Mouse (Mus musculus): ENCODE results near the gene Memo1.
"Not testable (repeated sequence)": the region's sequence is repeated elsewhere in the genome, so short reads cannot be mapped to it uniquely, and the experiment has no call there.

Memo1 gene

DNA sequence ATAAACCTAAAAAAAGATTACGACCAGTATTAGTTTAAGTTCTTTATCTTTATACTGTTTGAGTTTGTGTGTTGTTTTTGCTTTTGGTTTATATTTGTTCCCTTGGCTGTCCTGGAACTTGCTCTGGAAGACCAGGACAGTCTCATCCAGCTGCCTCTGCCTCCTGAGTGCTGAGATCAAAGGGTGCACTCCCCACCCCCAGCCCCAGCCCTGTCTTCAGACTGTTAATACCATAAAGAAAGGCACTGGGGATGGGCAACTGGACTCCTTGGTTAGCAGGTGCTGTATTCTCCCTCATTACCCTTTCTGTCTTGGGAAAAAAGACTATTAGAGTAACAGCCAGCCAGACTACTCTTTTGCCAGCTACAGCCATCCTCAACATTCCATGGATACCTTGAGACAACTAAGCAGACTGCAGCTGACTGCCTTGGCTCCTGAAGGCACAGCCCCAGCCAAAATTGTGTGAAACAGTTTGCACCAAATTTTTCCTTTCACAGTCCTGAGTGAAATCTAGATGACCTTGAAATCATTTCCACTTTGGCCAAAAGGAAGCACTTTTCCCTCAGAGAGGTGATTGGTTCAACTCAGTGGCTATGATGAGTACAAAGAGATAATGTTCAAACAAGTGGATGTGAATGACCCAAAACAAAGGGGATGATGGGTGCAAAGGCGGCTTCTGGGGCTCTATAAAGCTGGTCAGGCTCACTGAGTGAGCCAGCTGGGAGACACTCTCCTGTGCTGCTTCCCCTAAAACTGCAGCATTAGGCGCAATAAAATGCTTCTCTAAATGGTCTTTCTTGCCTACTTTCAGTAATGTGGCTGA, 30.8 kb downstream of the Memo1 start:
- no peak for DNase-seq (ENCODE audit: low read depth, low spot score)

DNA sequence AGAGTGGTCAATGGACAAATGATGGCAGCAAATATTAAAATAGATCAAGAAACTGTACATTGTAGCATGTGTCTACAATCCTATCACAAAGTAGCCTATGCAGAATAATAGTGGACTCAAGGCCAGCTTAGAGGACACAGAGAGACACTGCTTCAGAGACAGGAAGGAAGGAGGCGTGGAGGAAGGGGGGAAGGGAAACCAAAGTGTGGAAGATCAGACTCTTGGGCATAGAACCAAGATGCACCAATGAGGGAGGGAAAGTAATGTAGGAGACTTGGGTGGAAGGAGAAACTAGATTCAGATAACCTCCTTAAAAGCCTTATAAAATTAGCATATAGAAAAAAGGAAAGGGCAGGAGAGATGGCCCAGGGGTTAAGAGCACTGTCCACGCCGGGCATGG, 32.9 kb downstream of the Memo1 start:
- no peak for DNase-seq (ENCODE audit: low read depth, low spot score)

DNA sequence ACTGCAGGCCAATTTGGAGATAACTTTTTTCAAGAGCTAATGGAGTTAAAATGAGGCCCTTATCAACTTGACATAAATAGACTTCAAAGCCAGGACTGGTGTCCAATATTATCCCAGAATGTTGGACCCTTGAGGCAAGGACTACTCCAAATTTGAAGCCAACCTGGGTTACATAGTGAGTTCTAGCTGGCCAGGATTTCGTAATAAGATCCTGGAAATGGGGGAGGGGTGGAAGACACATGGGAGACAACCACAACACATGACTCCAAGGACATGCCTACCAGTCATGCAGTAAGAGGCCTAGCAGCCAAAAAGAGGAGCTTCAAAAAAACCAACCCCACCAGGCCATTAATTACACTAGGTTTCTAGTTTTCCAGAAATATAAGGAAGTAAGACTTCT, 50.0 kb downstream of the Memo1 start:
- no peak for DNase-seq (ENCODE audit: low read depth, low spot score)

DNA sequence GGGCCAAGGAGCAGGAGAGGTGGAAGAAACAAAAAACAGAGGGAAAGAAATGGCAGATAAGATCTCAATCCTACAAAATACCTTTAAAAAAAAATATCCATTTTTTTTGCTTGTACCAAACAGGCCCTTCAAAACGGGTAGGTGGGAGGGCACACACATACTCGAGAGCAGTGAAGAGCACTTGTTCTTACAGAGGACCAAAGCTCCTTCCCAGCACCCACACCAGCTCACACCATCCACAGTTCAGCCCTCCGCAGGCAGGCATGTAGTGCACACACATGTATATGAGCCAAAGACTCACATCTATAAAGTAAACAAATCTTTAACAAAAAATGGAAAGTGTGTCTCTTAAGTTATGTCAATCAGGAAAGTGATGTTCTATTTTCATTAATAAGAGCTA, 52.5 kb downstream of the Memo1 start:
- no peak for DNase-seq (ENCODE audit: low read depth, low spot score)

DNA sequence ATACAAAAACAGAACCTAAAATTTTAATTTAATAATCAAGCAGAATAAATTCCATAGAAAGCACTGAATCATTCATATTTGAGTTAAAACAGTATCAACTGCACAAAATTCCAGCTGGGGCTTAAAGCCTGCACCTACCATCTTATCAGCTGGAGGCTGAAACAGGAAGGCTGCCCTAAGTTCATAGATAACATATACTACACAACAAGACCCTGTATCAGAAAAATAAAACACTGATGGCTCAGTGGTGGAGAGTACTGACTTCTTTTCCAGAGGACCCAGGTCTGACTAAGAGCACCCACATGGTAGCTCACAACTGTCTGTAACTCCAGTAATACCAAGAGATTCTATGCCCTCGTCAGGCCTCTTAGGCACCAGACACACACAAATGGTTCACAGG, 55.0 kb downstream of the Memo1 start:
- DNase-seq (ENCODE audit: low read depth, low spot score) = no peak

DNA sequence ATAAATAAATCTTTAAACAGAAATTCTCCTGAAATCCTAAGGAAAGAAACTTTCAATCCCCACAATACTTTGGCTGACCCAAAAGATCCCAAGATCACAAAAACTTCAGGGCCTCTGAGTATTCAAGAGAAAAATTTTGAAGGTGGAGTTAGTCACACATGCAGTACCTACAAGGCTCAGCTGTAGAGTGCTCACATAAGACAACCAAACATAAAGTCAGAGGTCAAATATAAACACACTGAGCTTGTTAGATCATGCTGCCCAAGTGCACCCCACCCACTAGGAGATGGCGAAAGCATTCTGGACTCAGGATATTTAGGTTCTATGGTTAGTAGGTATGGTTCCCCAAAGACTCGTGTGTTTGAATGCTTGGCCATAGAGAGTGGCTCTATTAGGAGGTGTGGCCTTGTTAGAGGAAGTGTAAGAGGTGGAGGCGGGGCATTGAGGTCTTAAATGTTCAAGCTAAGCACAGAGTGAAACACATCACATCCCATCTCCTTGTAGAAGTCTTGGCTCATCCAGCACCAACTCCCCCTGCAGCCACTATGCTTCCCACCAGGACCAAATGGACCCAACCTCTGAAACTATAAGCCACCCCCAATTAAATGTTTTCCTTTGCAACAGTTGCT, 67.1 kb downstream of the Memo1 start:
- no peak for DNase-seq (ENCODE audit: low read depth, low spot score)

DNA sequence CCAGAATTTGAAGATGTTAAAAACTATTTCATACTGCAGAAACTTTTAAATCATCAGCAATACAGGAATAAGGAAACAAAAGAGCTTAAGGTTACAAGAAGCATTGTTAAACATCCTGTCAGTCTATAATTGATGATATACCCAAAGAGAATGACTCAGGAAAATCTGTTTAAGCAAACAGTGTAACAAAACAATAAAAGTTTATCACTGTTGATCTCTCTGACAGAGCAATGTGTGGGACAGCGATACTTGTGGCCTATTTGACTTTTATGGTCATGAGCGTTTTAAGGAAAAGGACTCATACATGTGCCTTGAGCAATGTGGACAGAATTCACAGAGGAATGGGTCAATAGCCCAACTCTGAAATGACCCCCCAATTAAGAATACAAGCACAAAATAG, 78.0 kb downstream of the Memo1 start:
- DNase-seq (ENCODE audit: low read depth, low spot score) = no peak

DNA sequence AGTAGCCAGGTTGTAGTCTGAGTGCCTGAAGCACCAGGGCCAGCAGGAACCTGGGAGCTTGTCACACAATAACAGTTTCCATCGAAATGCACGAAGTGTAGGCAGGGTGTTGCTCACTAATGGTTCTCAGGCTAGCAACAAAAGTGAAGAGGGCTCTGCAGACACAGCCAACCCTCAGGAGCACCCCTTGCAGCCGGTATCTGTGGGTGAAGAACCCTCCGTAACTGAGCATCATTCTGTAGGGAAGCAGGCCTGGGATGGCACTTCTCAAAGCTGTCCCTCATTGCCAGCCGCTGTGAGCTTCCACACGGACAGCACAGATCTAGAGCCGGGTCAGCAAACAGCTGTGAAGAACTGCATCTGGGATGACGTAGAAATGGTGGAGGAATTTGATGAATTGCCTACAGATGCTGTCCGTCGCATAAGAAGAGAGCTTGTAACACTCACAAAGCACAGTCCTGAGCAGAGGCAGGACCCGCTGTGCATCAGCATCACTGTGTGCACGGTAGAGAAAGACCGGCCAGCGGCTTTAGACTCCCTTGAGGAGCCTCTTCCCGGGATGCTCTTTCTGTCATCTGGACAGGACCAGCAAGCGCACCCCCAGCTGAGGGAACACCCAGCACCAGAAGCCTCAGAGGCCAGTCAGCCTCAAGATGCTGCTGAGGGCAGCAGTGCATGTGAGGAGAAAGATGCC, 82.3 kb downstream of the Memo1 start:
- not testable (repeated sequence) for DNase-seq (ENCODE audit: low read depth, low spot score)

DNA sequence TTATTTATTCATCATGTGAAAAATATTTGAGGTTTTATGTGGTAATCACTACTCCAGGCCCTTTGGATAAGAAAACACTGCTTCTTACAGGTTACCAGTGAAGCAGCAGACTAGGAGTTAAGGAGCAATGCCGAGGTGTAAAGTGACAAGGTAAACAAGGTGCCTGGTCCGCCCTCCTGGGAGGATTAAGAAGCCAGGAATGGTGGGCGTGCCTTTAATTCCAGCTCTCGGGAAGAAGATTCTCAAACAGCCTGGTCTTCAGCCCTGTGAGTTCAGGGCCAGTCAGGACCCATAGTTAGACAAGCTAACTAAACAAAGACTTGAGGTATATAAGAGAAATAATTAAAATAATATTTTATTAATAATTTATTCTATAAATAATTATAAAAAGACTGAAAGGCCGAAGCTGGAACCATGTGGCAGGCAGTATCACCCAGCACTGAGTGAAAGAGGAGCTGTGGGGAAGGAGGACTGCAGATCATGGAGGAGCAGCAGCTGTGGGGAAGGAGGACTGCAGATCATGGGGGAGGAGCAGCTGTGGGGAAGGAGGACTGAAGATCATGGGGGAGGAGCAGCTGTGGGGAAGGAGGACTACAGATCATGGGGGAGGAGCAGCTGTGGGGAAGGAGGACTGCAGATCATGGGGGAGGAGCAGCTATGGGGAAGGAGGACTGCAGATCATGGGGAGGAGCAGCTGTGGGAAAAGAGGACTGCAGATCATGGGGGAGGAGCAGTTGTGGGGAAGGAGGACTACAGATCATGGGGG, 86.0 kb downstream of the Memo1 start:
- DNase-seq (ENCODE audit: low read depth, low spot score) = no peak

DNA sequence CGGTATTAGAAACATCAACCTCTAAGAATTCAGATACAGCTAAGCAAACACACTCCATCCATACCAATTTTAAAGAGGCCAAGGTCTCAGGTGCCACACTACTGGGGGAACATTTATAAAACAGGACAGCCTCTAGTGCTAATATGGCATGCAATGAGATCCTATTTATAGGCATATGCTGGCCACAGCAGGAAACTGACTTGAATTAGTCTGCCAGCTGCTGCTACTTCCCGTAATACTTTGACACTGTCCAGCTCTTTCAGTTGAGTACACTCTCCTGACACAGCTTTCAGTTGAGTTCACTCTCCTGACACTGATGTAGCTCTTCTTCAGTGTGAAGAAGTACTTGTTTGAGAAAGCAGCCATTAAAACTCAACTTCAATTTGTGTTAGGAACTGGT, 99.4 kb downstream of the Memo1 start:
- no peak for DNase-seq (ENCODE audit: low read depth, low spot score)

DNA sequence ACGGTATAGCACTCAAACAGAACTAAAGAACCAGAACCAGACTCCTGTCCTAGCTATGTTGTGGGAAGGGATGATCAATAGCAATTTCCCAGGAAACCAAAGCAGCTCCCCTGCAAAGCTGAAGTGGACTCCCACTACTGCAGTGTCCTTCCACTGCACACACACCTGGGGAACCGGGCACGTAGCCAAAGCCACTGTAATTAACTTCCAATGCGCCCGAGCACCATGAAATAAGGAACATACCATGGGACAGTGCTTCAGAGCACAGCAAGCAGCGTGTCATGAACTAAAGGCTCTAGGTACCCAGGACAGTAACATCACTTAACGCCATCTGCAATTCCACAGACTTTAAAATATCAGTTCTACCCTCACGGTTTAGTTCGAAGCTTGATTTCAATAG, 100.6 kb downstream of the Memo1 start:
- DNase-seq (ENCODE audit: low read depth, low spot score) = no peak

DNA sequence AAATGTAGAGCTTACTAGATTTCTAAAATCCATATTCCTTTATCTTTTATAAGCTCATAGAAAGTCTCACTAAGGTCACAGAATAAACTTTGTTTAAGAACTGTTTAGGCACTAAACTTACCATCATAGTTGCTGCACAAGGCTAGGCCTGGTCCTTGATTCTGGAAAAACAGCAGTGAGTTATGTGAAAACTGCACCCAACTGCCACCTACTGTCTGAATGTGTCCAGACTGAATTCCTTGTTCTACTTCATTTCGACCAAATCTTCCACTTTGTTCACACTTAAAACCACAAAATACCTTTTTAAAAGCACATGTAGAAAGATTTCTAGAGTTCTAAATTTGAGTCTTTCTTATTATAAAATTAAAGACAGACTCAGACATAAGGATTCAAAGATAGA, 101.9 kb downstream of the Memo1 start:
- no peak for DNase-seq (ENCODE audit: low read depth, low spot score)

DNA sequence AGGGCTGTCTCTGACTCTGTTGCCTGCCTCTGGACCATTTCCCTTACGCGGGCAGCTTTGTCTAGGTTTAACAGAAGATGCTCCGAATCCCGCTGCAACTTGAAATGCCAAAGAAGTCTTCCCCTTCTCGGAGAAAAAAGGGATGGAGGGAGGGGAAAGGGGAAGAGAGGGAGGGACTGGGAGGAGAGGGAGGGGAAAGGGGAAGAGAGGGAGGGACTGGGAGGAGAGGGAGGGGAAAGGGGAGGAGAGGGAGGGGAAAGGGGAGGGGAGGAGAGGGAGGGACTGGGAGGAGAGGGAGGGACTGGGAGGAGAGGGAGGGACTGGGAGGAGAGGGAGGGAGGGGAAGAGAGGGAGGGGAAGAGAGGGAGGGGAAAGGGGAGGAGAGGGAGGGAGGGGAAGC, 103.9 kb downstream of the Memo1 start:
- DNase-seq (ENCODE audit: low read depth, low spot score) = no peak

DNA sequence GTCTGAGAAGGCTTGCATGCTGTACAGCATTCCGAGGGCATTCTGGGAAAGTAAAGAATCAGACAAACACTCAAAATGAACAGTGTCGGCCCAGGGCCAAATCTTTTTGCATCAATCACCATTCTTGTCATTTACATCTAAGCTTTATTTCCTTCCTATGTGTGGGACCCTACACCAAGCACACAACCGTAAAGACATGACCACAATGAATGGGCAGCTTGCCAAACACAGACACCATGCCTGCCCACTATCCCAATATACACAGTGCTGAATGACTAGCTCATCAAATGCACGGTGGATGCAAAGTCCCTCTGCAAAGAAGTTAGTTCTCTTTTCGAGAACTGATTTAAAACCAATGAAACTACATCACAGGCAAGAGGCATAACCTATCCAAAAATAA, 109.1 kb downstream of the Memo1 start:
- peak; percentile 24 for DNase-seq (ENCODE audit: low read depth, low spot score)

DNA sequence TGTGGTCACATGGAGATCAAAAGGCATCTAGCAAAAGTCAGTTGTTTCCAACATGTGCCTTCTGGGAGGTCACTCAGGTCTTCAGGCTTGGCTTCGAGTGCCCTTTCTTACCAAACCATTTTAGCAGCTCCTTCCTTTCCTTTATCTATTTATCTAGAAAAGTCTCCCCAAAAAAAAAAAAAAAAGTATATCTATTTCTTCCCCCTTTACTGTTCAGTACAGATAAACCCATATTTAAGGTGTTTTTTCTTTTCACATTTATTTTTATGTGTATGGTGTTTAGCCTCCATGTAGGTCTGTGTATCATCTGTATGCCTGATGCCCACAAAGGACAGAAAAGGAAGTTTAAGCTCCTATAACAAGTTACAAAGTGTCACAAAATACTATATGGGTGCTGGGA, 110.6 kb downstream of the Memo1 start:
- no peak for DNase-seq (ENCODE audit: low read depth, low spot score)

DNA sequence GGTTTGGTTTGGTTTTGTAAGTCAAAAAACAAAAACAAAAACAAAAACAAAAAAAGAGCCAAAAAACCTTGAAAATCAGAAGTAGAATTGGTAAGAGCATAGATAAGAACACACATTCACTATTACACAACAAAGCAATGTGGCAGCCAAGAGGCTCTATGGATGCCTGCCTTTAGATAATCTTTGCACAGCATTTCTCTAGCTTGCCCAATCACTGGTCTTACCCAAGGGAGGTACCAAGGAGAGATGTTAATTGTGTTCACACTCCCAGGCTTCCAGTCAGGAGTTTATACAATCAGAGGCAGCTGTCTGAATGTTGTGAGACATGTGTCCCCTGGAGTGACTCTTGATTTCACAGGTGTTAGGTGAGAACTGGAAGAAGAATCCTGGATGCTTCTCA, 114.4 kb downstream of the Memo1 start:
- no peak for DNase-seq (ENCODE audit: low read depth, low spot score)

DNA sequence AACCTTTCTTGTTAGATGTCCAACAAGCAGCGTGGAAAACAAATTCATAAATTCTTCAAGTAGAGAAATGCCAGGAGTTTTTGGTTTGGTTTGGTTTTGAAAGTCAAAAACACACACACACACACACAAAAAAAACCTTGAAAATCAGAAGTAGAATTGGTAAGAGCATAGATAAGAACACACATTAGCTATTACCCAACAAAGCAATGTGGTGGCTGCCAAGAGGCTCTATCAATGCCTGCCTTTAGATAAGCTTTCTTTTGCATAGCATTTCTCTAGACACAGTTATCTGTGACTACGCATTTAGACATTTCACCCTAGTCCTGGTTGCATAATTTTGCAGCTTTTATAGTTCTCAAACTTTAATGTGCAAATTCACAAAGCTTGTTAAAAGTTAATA, 115.7 kb downstream of the Memo1 start:
- DNase-seq (ENCODE audit: low read depth, low spot score) = not testable (repeated sequence)

DNA sequence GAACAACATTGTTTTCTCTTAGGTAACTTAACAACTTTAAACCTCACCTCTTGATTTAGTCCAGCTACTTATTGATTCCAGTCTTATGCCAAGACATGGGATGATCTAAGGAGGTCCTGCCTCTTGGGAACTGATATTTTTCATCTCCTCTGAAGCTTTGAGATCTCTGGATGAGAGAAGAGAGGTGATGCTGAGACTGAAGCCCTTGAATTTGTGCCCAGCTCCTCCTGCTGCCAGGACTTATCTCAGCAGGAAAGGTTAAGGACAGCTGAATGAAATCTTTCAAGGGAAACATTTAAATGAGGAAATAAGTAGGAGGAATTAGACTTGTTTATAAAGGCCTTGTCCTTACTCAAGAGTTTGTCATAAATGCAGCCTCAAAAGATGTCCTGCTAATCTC, 121.6 kb downstream of the Memo1 start:
- no peak for DNase-seq (ENCODE audit: low read depth, low spot score)

DNA sequence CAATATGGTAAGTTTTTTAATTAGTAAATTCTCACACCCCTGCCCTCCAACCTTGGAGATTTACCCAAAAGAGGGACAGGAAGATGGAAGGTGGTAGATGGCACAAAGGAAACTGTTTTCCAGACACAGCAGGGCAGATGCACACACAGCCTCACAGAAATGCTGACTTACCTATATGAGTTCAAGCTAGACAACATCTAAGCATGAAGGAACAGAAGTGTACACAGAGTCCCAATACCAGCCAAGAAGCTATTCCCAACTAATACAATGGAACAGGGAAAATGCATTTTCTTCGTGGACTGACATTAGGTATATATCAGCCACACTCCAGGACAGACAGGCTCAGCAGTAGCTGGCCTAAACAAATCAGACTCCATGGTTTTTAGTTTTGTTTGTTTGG, 122.5 kb downstream of the Memo1 start:
- DNase-seq (ENCODE audit: low read depth, low spot score) = no peak

DNA sequence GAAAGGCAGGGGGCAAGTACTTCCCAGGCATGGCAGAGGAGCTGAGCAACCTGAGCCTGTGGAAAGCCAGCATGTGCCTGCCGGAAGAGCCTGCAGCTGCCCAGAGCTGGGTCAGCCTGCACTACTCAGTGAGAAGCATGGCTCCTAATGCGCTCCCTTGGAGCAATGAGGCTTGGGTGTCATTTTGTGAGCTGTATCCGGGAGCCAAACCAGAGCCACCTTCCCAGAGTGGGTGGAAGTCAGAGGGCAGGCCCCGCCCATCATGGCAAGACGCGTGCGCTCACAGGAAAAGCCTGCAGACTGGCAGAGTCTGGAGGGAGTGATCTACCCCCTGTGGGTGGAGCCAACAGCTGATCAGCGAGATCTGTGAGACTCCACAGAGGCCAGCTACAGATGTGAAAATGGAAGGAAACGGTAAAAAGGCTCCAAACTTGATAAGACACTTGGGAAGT, 135.9 kb downstream of the Memo1 start:
- DNase-seq (ENCODE audit: low read depth, low spot score) = peak; percentile 76

DNA sequence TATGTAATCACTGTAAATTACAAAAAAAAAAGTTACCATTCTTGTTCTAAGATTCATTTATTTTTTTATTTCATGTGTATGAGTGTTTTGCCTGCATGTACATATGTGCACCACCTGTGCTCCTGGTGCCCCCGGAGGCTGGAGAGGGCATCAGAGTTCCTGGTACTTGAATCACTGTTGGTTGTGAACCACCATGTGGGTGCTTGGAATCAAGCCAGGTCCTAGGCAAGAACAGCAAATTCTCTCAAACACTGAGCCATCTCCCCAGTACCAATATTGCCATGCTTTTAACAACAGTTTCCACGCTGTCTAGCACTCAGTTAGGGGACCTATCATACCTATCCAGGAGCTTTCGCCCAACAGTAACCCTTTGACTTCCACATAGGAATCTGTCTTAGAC, 137.2 kb downstream of the Memo1 start:
- DNase-seq (ENCODE audit: low read depth, low spot score) = no peak

Data from CD4-positive helper T cell, adult 2 months (primary cell).